Mouse (Mus musculus): ENCODE data around the gene Spc24.

Gene Spc24

GRCm38 (mm10) chr9:21748033-21748432 is 12.1 kb downstream of the Spc24 start:
- DNase-seq: no peak

- DNase-seq: no peak
Observed at GRCm38 (mm10) chr9:21747238-21747774, 12.8 kb downstream of the Spc24 start.

GRCm38 (mm10) chr9:21741514-21741913 is 18.6 kb downstream of the Spc24 start:
- no peak for DNase-seq

GRCm38 (mm10) chr9:21740427-21740826 is 19.7 kb downstream of the Spc24 start:
- no peak for DNase-seq

GRCm38 (mm10) chr9:21738776-21739175 is 21.3 kb downstream of the Spc24 start:
- no peak for DNase-seq

- DNase-seq: no peak
Observed at GRCm38 (mm10) chr9:21737188-21737587, 22.9 kb downstream of the Spc24 start.

- no peak for DNase-seq
Observed at GRCm38 (mm10) chr9:21736580-21736979, 23.5 kb downstream of the Spc24 start.

- no peak for DNase-seq
Observed at GRCm38 (mm10) chr9:21735126-21735525, 25.0 kb downstream of the Spc24 start.

GRCm38 (mm10) chr9:21733989-21734388 is 26.1 kb downstream of the Spc24 start:
- DNase-seq: no peak

- no peak for DNase-seq
Observed at GRCm38 (mm10) chr9:21733446-21733845, 26.7 kb downstream of the Spc24 start.

GRCm38 (mm10) chr9:21732288-21732687 is 27.8 kb downstream of the Spc24 start:
- DNase-seq: no peak

GRCm38 (mm10) chr9:21729264-21729663 is 30.8 kb downstream of the Spc24 start:
- DNase-seq: no peak

- DNase-seq: no peak
Observed at GRCm38 (mm10) chr9:21728261-21728832, 31.8 kb downstream of the Spc24 start.

- DNase-seq: no peak
Observed at GRCm38 (mm10) chr9:21726218-21726975, 33.7 kb downstream of the Spc24 start.

- no peak for DNase-seq
Observed at GRCm38 (mm10) chr9:21725224-21726121, 34.6 kb downstream of the Spc24 start.

- peak; percentile 94 for DNase-seq
Observed at GRCm38 (mm10) chr9:21724147-21724536, 36.0 kb downstream of the Spc24 start.

- DNase-seq: peak; percentile 57
Observed at GRCm38 (mm10) chr9:21723377-21724146, 36.5 kb downstream of the Spc24 start, which contains the start of gene Ldlr. Gene Ldlr, plus strand, starts transcription at chr9:21723483.

GRCm38 (mm10) chr9:21721036-21721435 is 39.1 kb downstream of the Spc24 start:
- no peak for DNase-seq

- DNase-seq: no peak
Observed at GRCm38 (mm10) chr9:21717015-21717414, 43.1 kb downstream of the Spc24 start.

- DNase-seq: no peak
Observed at GRCm38 (mm10) chr9:21715298-21715697, 44.8 kb downstream of the Spc24 start.

- no peak for DNase-seq
Observed at GRCm38 (mm10) chr9:21709340-21709739, 50.8 kb downstream of the Spc24 start.

- DNase-seq: no peak
Observed at GRCm38 (mm10) chr9:21706586-21707265, 53.4 kb downstream of the Spc24 start.
